Mouse (Mus musculus): ENCODE measurements around the gene Pabpn1. TPM values are rescaled to one million over a fixed set of nuclear protein-coding genes. Genes with fewer than 3 reads are reported as not detected.
A peak's percentile ranks its signal among the peaks of the same experiment; 100 is the strongest.

The Pabpn1 gene
- polyA plus RNA-seq, 1 experiment from 2014 or later, result 132 TPM

DNA sequence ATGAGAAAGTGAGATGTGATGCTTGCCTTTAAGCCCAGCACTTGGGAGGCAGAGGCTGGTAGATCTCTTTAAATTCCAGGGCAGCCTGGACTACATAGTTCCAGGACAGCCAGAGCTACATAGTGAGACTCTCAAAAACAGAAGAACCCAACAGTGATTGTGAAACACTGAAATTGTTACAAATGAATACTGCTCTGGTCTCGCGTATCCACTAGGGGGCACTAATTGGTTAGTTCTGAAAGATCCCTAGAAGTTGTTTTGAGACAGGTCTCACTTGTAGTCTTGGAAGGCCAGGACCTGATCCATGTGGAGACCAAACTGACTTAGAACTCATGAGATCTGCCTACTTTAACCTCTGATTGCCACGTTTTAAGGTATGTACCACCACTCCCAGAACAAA is 8.1 kb downstream of the Pabpn1 start:
- Histone ChIP-seq H3K4me3 (ENCODE audit: low read depth, low read length) (no peak overlapping the region), H3K9ac (ENCODE audit: low read depth, low read length) (no peak overlapping the region), H3K27me3 (replicated peaks; ENCODE audit: control insufficient read depth, insufficient read depth, low read length) (no peaks in the 10 kb centered on the region), H3K36me3 (ENCODE audit: control insufficient read depth, insufficient read depth, low read length) (peaks cover 24% of the 10 kb centered on the region), H3K4me1 (replicated peaks; ENCODE audit: control insufficient read depth, insufficient read depth, low read length) (peaks cover 7% of the 10 kb centered on the region), H3K4me2 (no peak overlapping the region), H3K9me3 (ENCODE audit: control insufficient read depth, low read length) (no peaks in the 10 kb centered on the region), H3K27ac (ENCODE audit: low read depth, low read length) (no peak overlapping the region; the same call in 1 of the 2 replicates)
- DNase-seq (ENCODE audit: low spot score), result no peak
- 0% methylated on average over 3 of the region's 3 CpGs for WGBS
- peak; percentile 60 for ATAC-seq (replicated peaks; ENCODE audit: low FRiP score)

DNA sequence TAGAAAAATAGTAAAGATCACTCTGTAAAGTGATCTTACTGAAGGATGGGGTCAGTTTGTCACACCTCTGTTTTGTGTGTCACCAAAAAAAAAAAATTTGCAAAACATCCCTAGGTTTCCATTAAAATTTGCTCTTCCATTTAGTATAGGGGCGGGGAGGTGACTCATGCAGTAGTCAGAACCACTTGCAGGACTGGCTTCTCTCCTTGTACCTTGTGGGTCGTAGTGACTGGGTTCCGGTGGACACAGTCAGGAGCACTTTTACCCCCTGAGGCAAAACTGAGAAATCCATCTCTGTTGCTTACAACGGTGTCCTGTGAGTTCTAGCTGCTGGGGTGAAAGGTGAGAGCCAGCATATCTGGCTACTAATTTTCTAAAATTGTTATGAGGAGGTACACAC is 11.3 kb downstream of the Pabpn1 start:
- WGBS, result 90% methylated on average over 4 of the region's 4 CpGs
- Histone ChIP-seq H3K4me2 (no peak overlapping the region), H3K9ac (ENCODE audit: low read depth, low read length) (no peak overlapping the region), H3K9me3 (ENCODE audit: control insufficient read depth, low read length) (no peaks in the 10 kb centered on the region), H3K27me3 (replicated peaks; ENCODE audit: control insufficient read depth, insufficient read depth, low read length) (no peaks in the 10 kb centered on the region), H3K27ac (ENCODE audit: low read depth, low read length) (no peak overlapping the region), H3K36me3 (ENCODE audit: control insufficient read depth, insufficient read depth, low read length) (peaks cover 9% of the 10 kb centered on the region; the same call in 1 of the 2 replicates), H3K4me3 (ENCODE audit: low read depth, low read length) (no peak overlapping the region), H3K4me1 (replicated peaks; ENCODE audit: control insufficient read depth, insufficient read depth, low read length) (no peaks in the 10 kb centered on the region)
- ATAC-seq (replicated peaks; ENCODE audit: low FRiP score) (no peak), DNase-seq (ENCODE audit: low spot score) (no peak)

DNA sequence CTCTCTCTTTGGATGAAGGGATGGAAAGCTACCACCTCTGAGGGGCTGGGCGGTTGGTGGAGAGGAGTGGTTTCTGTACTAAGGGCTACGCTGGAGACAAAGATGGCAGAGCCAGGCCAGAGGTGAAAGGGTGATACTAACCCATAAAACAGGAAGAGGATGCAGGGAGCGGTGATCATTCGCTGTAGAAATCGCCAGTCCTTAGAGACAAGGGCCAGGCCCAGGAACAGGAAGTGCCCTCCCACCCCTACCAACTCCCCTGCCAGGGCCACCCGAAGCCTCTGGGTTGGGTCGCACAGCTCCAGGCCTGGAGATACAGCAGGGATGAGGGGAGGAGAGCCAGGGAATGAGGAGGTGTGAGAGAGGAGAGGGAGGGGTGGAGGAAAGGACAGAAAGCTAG is 16.4 kb downstream of the Pabpn1 start:
- WGBS, result 53% methylated on average over 7 of the region's 7 CpGs
- Histone ChIP-seq H3K27me3 (replicated peaks; ENCODE audit: control insufficient read depth, insufficient read depth, low read length) (peaks cover 29% of the 10 kb centered on the region), H3K4me2 (no peak overlapping the region), H3K9me3 (ENCODE audit: control insufficient read depth, low read length) (no peaks in the 10 kb centered on the region), H3K4me1 (replicated peaks; ENCODE audit: control insufficient read depth, insufficient read depth, low read length) (peaks cover 4% of the 10 kb centered on the region; the same call in 1 of the 2 replicates), H3K36me3 (ENCODE audit: control insufficient read depth, insufficient read depth, low read length) (peaks cover 7% of the 10 kb centered on the region; the same call in 1 of the 2 replicates), H3K9ac (ENCODE audit: low read depth, low read length) (no peak overlapping the region), H3K4me3 (ENCODE audit: low read depth, low read length) (no peak overlapping the region), H3K27ac (ENCODE audit: low read depth, low read length) (no peak overlapping the region)
- no peak for DNase-seq (ENCODE audit: low spot score)
- no peak for ATAC-seq (replicated peaks; ENCODE audit: low FRiP score)

DNA sequence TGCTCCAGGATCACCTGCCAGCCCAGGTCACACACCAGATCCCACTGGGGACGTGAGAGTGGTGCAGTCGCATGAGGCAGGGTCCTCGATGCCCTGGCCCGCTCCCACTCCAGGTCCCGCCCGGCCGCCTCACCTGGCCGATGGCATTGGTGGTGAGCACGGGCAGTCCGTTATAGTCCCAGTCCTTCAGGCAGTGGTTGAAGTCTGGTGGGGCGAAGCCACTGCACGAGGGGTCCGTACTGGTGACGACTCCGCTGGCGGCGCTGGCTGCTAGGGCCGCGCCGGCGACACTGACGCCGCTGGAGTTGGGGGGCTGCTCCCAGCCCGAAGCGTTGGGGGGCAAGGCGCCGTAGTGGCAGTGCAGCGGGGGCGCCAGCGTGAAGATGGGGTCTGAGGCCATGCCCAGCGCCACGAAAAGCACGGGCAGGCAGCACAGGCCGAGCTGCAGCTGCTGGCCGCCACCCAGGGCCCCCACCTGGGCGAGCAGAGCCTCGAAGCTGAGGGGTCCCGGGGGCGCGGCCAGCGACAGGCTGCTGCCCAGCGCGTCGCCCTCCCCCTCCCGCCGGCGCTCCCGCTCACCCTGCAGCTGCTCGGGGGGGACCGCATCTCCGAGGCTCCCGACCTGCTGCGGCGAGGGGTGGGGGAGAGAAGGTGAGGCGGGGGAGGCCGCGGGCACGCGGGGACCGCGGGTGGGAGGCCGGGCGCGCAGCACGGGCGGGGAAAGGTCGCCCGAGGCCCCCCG is 20.0 kb downstream of the Pabpn1 start:
- DNase-seq (ENCODE audit: low spot score) (no peak), ATAC-seq (replicated peaks; ENCODE audit: low FRiP score) (peak; percentile 29; the same call in 1 of the 2 replicates)
- H3K4me3 ChIP-seq (ENCODE audit: low read depth, low read length), result peak overlapping the region; percentile 75
- H3K27me3 ChIP-seq (replicated peaks; ENCODE audit: control insufficient read depth, insufficient read depth, low read length), result peaks cover 34% of the 10 kb centered on the region
- H3K9ac ChIP-seq (ENCODE audit: low read depth, low read length), result peak overlapping the region; percentile 61
- H3K27ac ChIP-seq (ENCODE audit: low read depth, low read length), result no peak overlapping the region
- 4% methylated on average over 68 of the region's 69 CpGs for WGBS
- H3K4me1 ChIP-seq (replicated peaks; ENCODE audit: control insufficient read depth, insufficient read depth, low read length), result peaks cover 4% of the 10 kb centered on the region; the same call in 1 of the 2 replicates
- no peaks in the 10 kb centered on the region for H3K9me3 ChIP-seq (ENCODE audit: control insufficient read depth, low read length)
- H3K36me3 ChIP-seq (ENCODE audit: control insufficient read depth, insufficient read depth, low read length), result peaks cover 3% of the 10 kb centered on the region; the same call in 1 of the 2 replicates
- peak overlapping the region; percentile 92 for H3K4me2 ChIP-seq

DNA sequence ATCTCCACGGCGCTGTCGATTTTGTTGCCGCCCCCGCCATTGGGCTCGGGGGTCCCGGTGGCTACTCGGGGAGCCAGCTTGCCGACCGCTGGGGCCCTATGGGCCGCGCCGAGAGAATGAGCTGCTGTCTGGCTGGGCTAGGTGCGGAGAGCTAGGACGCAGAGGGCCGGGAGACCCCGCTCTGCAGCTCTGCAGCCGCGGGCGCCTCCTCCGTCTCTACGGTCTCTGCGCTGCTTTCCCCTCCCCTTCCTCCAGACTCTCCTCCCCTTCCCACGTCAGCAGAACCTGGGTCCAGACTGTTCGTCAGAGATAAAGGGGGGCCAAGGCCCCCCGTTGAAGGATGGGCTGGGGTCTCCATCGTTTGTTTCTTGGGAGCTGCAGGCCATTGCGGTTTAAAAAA is 20.6 kb downstream of the Pabpn1 start, which contains the start of gene Slc22a17:
Gene Slc22a17, minus strand, starts transcription at position 247 of the 400 bp plus-strand sequence.
- no peak within 1 kb of the TSS for H3K27ac ChIP-seq (ENCODE audit: low read depth, low read length)
- H3K4me2 ChIP-seq, result peak within 1 kb of the TSS; percentile 92
- DNase-seq (ENCODE audit: low spot score) (peak; percentile 67), ATAC-seq (replicated peaks; ENCODE audit: low FRiP score) (peak; percentile 53; the same call in 1 of the 2 replicates)
- peak within 1 kb of the TSS; percentile 75 for H3K4me3 ChIP-seq (ENCODE audit: low read depth, low read length)
- peak within 1 kb of the TSS; percentile 61 for H3K9ac ChIP-seq (ENCODE audit: low read depth, low read length)
- H3K9me3 ChIP-seq (ENCODE audit: control insufficient read depth, low read length), result no peaks in the 10 kb centered on the region
- WGBS, result under 1% methylated on average over 28 of the region's 28 CpGs
- H3K36me3 ChIP-seq (ENCODE audit: control insufficient read depth, insufficient read depth, low read length), result peaks cover 2% of the 10 kb centered on the region; the same call in 1 of the 2 replicates
- peaks cover 34% of the 10 kb centered on the region for H3K27me3 ChIP-seq (replicated peaks; ENCODE audit: control insufficient read depth, insufficient read depth, low read length)
- peaks cover 4% of the 10 kb centered on the region; the same call in 1 of the 2 replicates for H3K4me1 ChIP-seq (replicated peaks; ENCODE audit: control insufficient read depth, insufficient read depth, low read length)

DNA sequence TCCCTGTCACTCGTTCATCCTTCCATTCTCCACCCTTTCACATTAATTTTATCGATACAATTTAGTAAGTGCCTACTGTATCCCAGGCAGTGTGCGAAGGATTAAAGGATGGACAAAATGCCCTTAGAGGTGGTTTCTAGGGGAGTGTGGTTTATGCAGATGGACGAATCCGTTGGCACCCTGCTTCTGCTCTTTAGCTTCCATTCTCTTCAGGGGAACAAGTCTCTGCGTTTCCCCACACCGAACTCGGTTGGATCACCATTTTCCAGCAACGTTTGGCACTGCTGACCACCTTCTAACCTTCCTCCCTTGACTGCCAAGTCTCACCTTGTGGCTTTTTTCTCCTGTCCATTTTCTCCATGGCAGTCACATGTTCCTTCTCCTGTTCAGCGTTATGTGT is 21.0 kb downstream of the Pabpn1 start:
- H3K27me3 ChIP-seq (replicated peaks; ENCODE audit: control insufficient read depth, insufficient read depth, low read length), result peaks cover 34% of the 10 kb centered on the region
- no peaks in the 10 kb centered on the region for H3K9me3 ChIP-seq (ENCODE audit: control insufficient read depth, low read length)
- no peaks in the 10 kb centered on the region; the same call in 1 of the 2 replicates for H3K36me3 ChIP-seq (ENCODE audit: control insufficient read depth, insufficient read depth, low read length)
- H3K27ac ChIP-seq (ENCODE audit: low read depth, low read length), result no peak overlapping the region
- H3K4me3 ChIP-seq (ENCODE audit: low read depth, low read length), result peak overlapping the region; percentile 75
- peak overlapping the region; percentile 92 for H3K4me2 ChIP-seq
- WGBS, result 21% methylated on average over 10 of the region's 10 CpGs
- peak overlapping the region; percentile 61; the same call in 1 of the 2 replicates for H3K9ac ChIP-seq (ENCODE audit: low read depth, low read length)
- peaks cover 4% of the 10 kb centered on the region; the same call in 1 of the 2 replicates for H3K4me1 ChIP-seq (replicated peaks; ENCODE audit: control insufficient read depth, insufficient read depth, low read length)
- DNase-seq (ENCODE audit: low spot score), result no peak
- no peak for ATAC-seq (replicated peaks; ENCODE audit: low FRiP score)

DNA sequence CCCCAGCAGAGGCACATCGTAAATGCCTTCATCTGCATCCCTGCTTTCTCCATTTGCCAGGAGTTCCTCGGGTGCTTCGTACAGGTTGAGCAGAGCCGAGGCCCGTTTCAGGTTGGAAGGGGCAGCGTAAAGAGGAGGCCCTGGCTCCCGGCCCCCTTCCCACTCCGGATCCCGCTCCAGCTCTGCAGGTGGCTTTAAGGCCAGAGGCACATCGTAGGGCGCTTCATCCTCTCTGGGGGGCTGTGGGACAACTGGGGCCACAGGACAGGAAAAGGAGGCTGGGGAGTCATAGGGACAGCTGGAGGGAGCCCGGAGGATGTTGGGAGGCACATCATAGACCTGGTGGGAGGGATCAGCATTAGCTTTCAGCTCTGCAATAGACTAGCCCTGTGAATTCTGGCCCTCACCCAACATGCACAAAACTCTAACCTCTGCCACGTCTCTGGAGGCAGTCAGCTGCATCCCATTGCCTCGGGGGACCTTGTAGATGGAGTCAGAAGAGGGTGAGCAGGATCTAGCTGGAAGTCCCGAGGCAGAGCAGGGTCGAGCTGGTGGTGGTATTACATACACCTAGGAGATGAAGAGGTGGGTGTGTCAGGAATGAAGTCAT is 27.9 kb downstream of the Pabpn1 start:
- Histone ChIP-seq H3K27ac (ENCODE audit: low read depth, low read length) (no peak overlapping the region), H3K9ac (ENCODE audit: low read depth, low read length) (no peak overlapping the region), H3K4me2 (no peak overlapping the region), H3K4me3 (ENCODE audit: low read depth, low read length) (no peak overlapping the region), H3K36me3 (ENCODE audit: control insufficient read depth, insufficient read depth, low read length) (no peaks in the 10 kb centered on the region; the same call in 1 of the 2 replicates), H3K27me3 (replicated peaks; ENCODE audit: control insufficient read depth, insufficient read depth, low read length) (peaks cover 6% of the 10 kb centered on the region), H3K9me3 (ENCODE audit: control insufficient read depth, low read length) (peaks cover 4% of the 10 kb centered on the region; the same call in 1 of the 2 replicates), H3K4me1 (replicated peaks; ENCODE audit: control insufficient read depth, insufficient read depth, low read length) (no peaks in the 10 kb centered on the region; the same call in 1 of the 2 replicates)
- 85% methylated on average over 16 of the region's 16 CpGs for WGBS
- DNase-seq (ENCODE audit: low spot score) (no peak), ATAC-seq (replicated peaks; ENCODE audit: low FRiP score) (no peak)

DNA sequence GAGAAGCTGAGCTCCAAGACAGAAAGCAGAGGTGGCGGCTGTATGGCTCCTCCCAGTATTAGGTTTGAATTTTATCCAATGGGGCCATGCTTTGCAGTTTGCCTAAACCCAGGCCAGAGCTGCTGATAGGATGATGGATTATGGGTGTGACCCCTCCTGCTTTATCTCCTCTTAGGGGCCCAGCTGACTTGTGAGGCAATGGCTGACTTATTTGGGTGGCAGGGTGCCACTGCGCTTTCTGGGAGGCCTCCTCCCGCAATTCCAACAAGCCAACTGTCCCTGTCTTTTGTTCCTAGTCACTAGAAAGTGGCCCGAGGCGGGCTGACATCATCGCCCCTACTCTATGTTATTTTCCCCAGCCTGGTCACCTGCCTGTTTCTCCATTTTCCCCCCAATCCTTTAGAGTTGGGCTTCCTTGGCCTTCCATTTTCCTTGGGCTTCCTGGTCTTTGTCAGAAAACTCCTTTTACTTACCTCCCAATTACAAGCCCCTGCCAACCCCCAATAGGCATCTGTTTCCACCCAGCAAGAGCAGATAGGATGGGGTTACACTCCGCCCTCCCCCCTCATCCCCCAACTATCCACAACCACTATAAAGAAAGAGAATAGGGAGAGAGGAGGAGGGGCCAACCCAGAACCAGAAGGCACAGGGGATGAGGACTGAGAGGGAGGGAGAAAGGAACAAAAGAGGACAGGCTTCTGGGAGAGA is 32.5 kb downstream of the Pabpn1 start:
- Histone ChIP-seq H3K9me3 (ENCODE audit: control insufficient read depth, low read length) (peaks cover 4% of the 10 kb centered on the region; the same call in 1 of the 2 replicates), H3K4me3 (ENCODE audit: low read depth, low read length) (peak overlapping the region; percentile 51), H3K27me3 (replicated peaks; ENCODE audit: control insufficient read depth, insufficient read depth, low read length) (peaks cover 46% of the 10 kb centered on the region), H3K4me2 (peak overlapping the region; percentile 81), H3K9ac (ENCODE audit: low read depth, low read length) (peak overlapping the region; percentile 65), H3K36me3 (ENCODE audit: control insufficient read depth, insufficient read depth, low read length) (no peaks in the 10 kb centered on the region), H3K4me1 (replicated peaks; ENCODE audit: control insufficient read depth, insufficient read depth, low read length) (peaks cover 3% of the 10 kb centered on the region; the same call in 1 of the 2 replicates), H3K27ac (ENCODE audit: low read depth, low read length) (peak overlapping the region; percentile 73; the same call in 1 of the 2 replicates)
- peak; percentile 81 for ATAC-seq (replicated peaks; ENCODE audit: low FRiP score)
- WGBS, result 36% methylated on average over 7 of the region's 7 CpGs
- DNase-seq (ENCODE audit: low spot score), result peak; percentile 47

All from liver, embryonic 11.5 days (tissue).